Mouse (Mus musculus) kidney, postnatal 10 days (tissue): ENCODE data around the gene Btbd8.

Experiments
- DNase-seq: peaks from one replicate; pipeline ENCODE4 v3.0.0; 2021; ENCODE audit warnings: mixed read lengths

The Btbd8 gene

GRCm38 (mm10) chr5:107450299-107450698 is 12.5 kb downstream of the Btbd8 start:
- DNase-seq = no peak

GRCm38 (mm10) chr5:107462147-107463076 is 24.6 kb downstream of the Btbd8 start:
- DNase-seq = no peak

- DNase-seq = no peak
These were observed 28.7 kb downstream of the Btbd8 start for GRCm38 (mm10) chr5:107466501-107466900.

- no peak for DNase-seq
These were observed 29.3 kb downstream of the Btbd8 start for GRCm38 (mm10) chr5:107467098-107467497.

- no peak for DNase-seq
These were observed 33.0 kb downstream of the Btbd8 start for GRCm38 (mm10) chr5:107470600-107471329.

- DNase-seq = no peak
These were observed 42.4 kb downstream of the Btbd8 start for GRCm38 (mm10) chr5:107480194-107480593.

GRCm38 (mm10) chr5:107488996-107489395 is 51.2 kb downstream of the Btbd8 start:
- DNase-seq = no peak

GRCm38 (mm10) chr5:107491036-107491435 is 53.2 kb downstream of the Btbd8 start:
- DNase-seq = no peak

GRCm38 (mm10) chr5:107492471-107492870 is 54.7 kb downstream of the Btbd8 start:
- DNase-seq = no peak

- no peak for DNase-seq
These were observed 57.0 kb downstream of the Btbd8 start for GRCm38 (mm10) chr5:107494759-107495158.

- DNase-seq = no peak
These were observed 58.2 kb downstream of the Btbd8 start for GRCm38 (mm10) chr5:107496047-107496446.

GRCm38 (mm10) chr5:107497519-107498501 is 60.0 kb downstream of the Btbd8 start:
- DNase-seq = no peak

GRCm38 (mm10) chr5:107498806-107499310 is 61.1 kb downstream of the Btbd8 start:
- DNase-seq = no peak

GRCm38 (mm10) chr5:107499891-107500535 is 62.2 kb downstream of the Btbd8 start:
- DNase-seq = no peak

GRCm38 (mm10) chr5:107500741-107501140 is 62.9 kb downstream of the Btbd8 start:
- DNase-seq = no peak

- DNase-seq = no peak
These were observed 69.5 kb downstream of the Btbd8 start, which contains the start of gene Gm42669 for GRCm38 (mm10) chr5:107507321-107507720. Gene Gm42669, plus strand, starts transcription at chr5:107507621.

- no peak for DNase-seq
These were observed 72.7 kb downstream of the Btbd8 start for GRCm38 (mm10) chr5:107510503-107510902.

- no peak for DNase-seq
These were observed 73.5 kb downstream of the Btbd8 start for GRCm38 (mm10) chr5:107511326-107511725.

GRCm38 (mm10) chr5:107513583-107513982 is 75.8 kb downstream of the Btbd8 start:
- peak; percentile 60 for DNase-seq

GRCm38 (mm10) chr5:107515453-107515852 is 77.7 kb downstream of the Btbd8 start:
- no peak for DNase-seq

GRCm38 (mm10) chr5:107516087-107516486 is 78.3 kb downstream of the Btbd8 start:
- no peak for DNase-seq

GRCm38 (mm10) chr5:107518602-107519001 is 80.8 kb downstream of the Btbd8 start:
- DNase-seq = no peak
